Mouse (Mus musculus) spleen, adult 2 months (tissue): Measurements from ENCODE around the gene Apoa2.

Experiments used
- CTCF ChIP-seq: fragments of 200-500 bp; IDR thresholded peaks from 2 replicates; pipeline ENCODE4 v1.5.1; 2011; ENCODE audit warnings: mild to moderate bottlenecking, inconsistent platforms; ENCODE audit not compliant: insufficient read depth, insufficient read length, insufficient replicate concordance; ENCODE audit errors: extremely low read depth
- POLR2A ChIP-seq: fragments of 200-500 bp; IDR thresholded peaks from 2 replicates; pipeline ENCODE4 v1.6.1; 2011; ENCODE audit warnings: low read depth, low read length, inconsistent platforms

- no peak for TF ChIP-seq CTCF
- TF ChIP-seq POLR2A: no peak
Observed at GRCm38 (mm10) chr1:171245353-171245752, 20.5 kb downstream of the Apoa2 start.
